Mouse (Mus musculus): ENCODE results near the gene Fn1. TPM values are rescaled to one million over a fixed set of nuclear protein-coding genes. Genes with fewer than 3 reads are reported as not detected.

Fn1 gene
- 0.27 TPM for polyA plus RNA-seq (2017; shearing (Covaris generic))

GRCm38 (mm10) chr1:71652551-71653399 lies at the start of gene Fn1:
Gene Fn1, minus strand, starts transcription at chr1:71653200.

DNA sequence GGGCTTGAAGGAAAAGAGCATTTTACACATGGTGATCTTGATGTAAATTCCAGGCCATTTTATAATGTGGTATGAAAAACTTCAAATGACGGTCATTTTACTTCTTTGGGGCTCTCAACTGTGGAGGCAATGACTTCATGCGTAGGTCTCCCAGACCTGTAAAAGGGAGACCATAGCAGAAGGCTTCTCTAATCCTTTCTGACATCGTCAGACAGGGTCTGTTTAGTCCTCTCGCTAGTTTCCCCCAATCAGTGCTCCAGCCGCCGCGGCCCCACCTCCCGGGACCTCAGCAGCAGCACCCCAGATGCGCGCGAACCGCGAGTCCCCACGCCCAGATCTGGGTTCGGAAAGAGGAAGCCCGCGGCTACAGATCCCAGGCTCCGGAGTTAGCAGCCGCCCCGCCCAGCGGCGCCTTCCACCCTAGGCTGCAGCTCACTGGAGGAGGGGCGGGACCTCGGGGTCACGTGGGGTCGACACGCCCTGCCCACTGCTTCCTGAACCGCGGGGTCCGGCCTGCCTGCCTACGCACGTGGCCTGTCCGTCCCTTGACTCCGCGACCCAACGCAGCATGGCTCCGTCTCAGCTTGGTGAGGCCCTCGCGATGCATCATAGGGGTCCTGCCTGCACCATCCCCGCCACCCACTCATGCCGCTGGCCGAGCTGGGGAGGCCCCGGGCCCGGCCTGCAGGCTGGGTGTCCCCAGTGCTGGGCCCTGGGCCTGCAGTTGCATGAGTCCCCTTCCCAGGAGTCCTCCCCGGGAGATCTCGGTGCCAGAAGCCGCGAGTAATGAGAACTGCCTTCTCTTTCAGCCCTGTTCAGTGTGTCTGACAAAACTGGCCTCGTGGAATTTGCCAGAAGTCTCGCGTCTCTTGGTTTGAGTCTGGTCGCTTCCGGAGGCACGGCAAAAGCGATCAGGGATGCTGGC lies 96.0 kb downstream of the Fn1 start, which contains the start of gene Atic:
Atic (plus strand) TSS at position 463 of the 925 bp plus-strand sequence.

Other genes starting within 250 kb of the Fn1 start
- not detected for gene Abca12, start 238.3 kb downstream of the Fn1 start, polyA plus RNA-seq (2017; shearing (Covaris generic))
- 34.5 TPM for gene Atic, start 96.0 kb downstream of the Fn1 start, polyA plus RNA-seq (2017; shearing (Covaris generic))

All from CD4-positive, CD25-positive, alpha-beta regulatory T cell, adult 9 weeks (primary cell).